ENCODE assay signal across 9 mouse cellular contexts in genomic region chr12:84774376-84774775, GRCm38 (mm10). TPM values are rescaled to one million over a fixed set of nuclear protein-coding genes. Genes with fewer than 3 reads are reported as not detected.
A peak's percentile ranks its signal among the peaks of the same experiment; 100 is the strongest.
DNase-seq lines count a peak whose midpoint lies in the region; ATAC-seq and TF ChIP-seq lines count a peak whose summit lies in the region.
"Had no signal": no experiment of that assay in that cellular context is flagged by ENCODE, and none has a peak within 500 bp of the region (broad histone marks: within the 10 kb centered on the region; RNA-seq: fewer than 3 reads in every experiment).

No protein-coding gene starts in this region.

- peaks cover 48% of the 10 kb centered on the region for H3K4me1 ChIP-seq in megakaryocyte, embryonic 14.5 days
- H3K4me1 ChIP-seq in limb, embryonic 14.5 days (ENCODE audit: control insufficient read depth, insufficient read depth, low read length): peaks cover 13% of the 10 kb centered on the region

- WGBS in limb, embryonic 14.5 days: 84% methylated on average over 6 of the region's 6 CpGs

- H3K4me2 ChIP-seq in limb, embryonic 14.5 days (replicated peaks; ENCODE audit: low read depth, low read length, severe bottlenecking): peak overlapping the region; percentile 82; the same call in 1 of the 2 replicates

- H3K9ac ChIP-seq in limb, embryonic 14.5 days (ENCODE audit: low read depth, low read length, severe bottlenecking): no peak overlapping the region

- no peak for ATAC-seq in megakaryocyte, adult 5-6 weeks (ENCODE audit: poor library complexity, severe bottlenecking)
- no peak for ATAC-seq in limb, embryonic 14.5 days (ENCODE audit: low FRiP score, low read depth)

- peaks cover 30% of the 10 kb centered on the region for H3K36me3 ChIP-seq in megakaryocyte, embryonic 14.5 days (replicated peaks; ENCODE audit: low read length)
- H3K36me3 ChIP-seq in limb, embryonic 14.5 days (ENCODE audit: control insufficient read depth, insufficient read depth, low read length): peaks cover 8% of the 10 kb centered on the region; the same call in 1 of the 2 replicates

- H3K9me3 ChIP-seq in megakaryocyte, embryonic 14.5 days: no peaks in the 10 kb centered on the region
- no peaks in the 10 kb centered on the region for H3K9me3 ChIP-seq in limb, embryonic 14.5 days (ENCODE audit: control insufficient read depth, low read length)

- intact Hi-C loops in left cerebral cortex, postnatal 14 days (cut with DNase I): no loop called here
- intact Hi-C loops in left cerebral cortex, postnatal 4 days (cut with DNase I): no loop called here

- no peaks in the 10 kb centered on the region for H3K27me3 ChIP-seq in megakaryocyte, embryonic 14.5 days (replicated peaks)
- H3K27me3 ChIP-seq in limb, embryonic 14.5 days (ENCODE audit: control insufficient read depth, insufficient read depth, low read length): no peaks in the 10 kb centered on the region

- peak; percentile 78 for DNase-seq in adrenal gland, adult 2 months
- no peak for DNase-seq in adrenal gland, postnatal 4 days (ENCODE audit: low spot score in 2 of 2)
- DNase-seq in limb, embryonic 14.5 days (ENCODE audit: low spot score): no peak
- peak; percentile 52 to 63 for DNase-seq in spleen, postnatal 10 days (ENCODE audit: low spot score in 2 of 2)
- no peak for DNase-seq in left cerebral cortex, postnatal 14 days (ENCODE audit: low spot score in 2 of 2)
- no peak for DNase-seq in left cerebral cortex, postnatal 4 days
- DNase-seq: kidney, postnatal 4 days had no signal

- no peak overlapping the region for H3K27ac ChIP-seq in limb, embryonic 14.5 days (replicated peaks; ENCODE audit: low read depth, low read length)

- TF ChIP-seq POLR2A in limb, embryonic 14.5 days (IDR thresholded peaks at IDR 0.05; ENCODE audit: borderline replicate concordance, extremely low read depth, insufficient read depth, insufficient read length): no peak

- H3K4me3 ChIP-seq in megakaryocyte, embryonic 14.5 days (replicated peaks): peak overlapping the region; percentile 98
- no peak overlapping the region for H3K4me3 ChIP-seq in limb, embryonic 14.5 days (replicated peaks; ENCODE audit: low read length)

RNA-seq across cellular contexts. Expression of gene Isca2, which starts 1.3 kb away (rescaled TPM):
- 10 to 100 TPM; 76.0 to 80.8 TPM for total RNA-seq in adrenal gland, adult 2 months (2021)
- polyA plus RNA-seq in adrenal gland, adult 2 months (2012; rRNA removed): 42.1 and 54.5 TPM in 2 replicates
- total RNA-seq in adrenal gland, postnatal 4 days (2021): 10 to 100 TPM; 68.3 to 77.9 TPM
- polyA plus RNA-seq in megakaryocyte, embryonic 14.5 days (2012; ENCODE audit: insufficient read depth, low replicate concordance): 35.5 and 39.1 TPM in 2 replicates
- 88.9 and 93.6 TPM in 2 replicates for total RNA-seq in megakaryocyte, adult 5-6 weeks (2015)
- total RNA-seq in megakaryocyte, adult 5-6 weeks (2017): 43.9 and 45.8 TPM in 2 replicates
- 108 TPM in 2 replicates for polyA plus RNA-seq in limb, embryonic 14.5 days (2012; rRNA removed)
- polyA plus RNA-seq in limb, embryonic 14.5 days (2014; fragmentation: Nextera tagmentation; extraction: Ambion mirVana): 138 and 145 TPM in 2 replicates
- total RNA-seq in left cerebral cortex, postnatal 14 days (2021): 10 to 100 TPM; 55.3 to 61.8 TPM
- total RNA-seq in left cerebral cortex, postnatal 4 days (2021): 10 to 100 TPM; 40.8 to 43.3 TPM

RNA-seq across cellular contexts. Expression of gene Npc2, which starts 1.4 kb away (rescaled TPM):
- total RNA-seq in adrenal gland, adult 2 months (2021): 100 to 1,000 TPM in 1 of 2 experiments, 10 to 100 TPM in 1; 85.4 to 100 TPM
- 126 and 165 TPM in 2 replicates for polyA plus RNA-seq in adrenal gland, adult 2 months (2012; rRNA removed)
- total RNA-seq in adrenal gland, postnatal 4 days (2021): 10 to 100 TPM; 74.7 to 75.6 TPM
- 34.2 and 286 TPM in 2 replicates for polyA plus RNA-seq in megakaryocyte, embryonic 14.5 days (2012; ENCODE audit: insufficient read depth, low replicate concordance)
- 269 and 281 TPM in 2 replicates for total RNA-seq in megakaryocyte, adult 5-6 weeks (2015)
- 190 and 192 TPM in 2 replicates for total RNA-seq in megakaryocyte, adult 5-6 weeks (2017)
- polyA plus RNA-seq in limb, embryonic 14.5 days (2012; rRNA removed): 76.2 and 87.7 TPM in 2 replicates
- polyA plus RNA-seq in limb, embryonic 14.5 days (2014; fragmentation: Nextera tagmentation; extraction: Ambion mirVana): 65.1 and 73.4 TPM in 2 replicates
- 10 to 100 TPM; 28.7 to 30.5 TPM for total RNA-seq in left cerebral cortex, postnatal 14 days (2021)
- 10 to 100 TPM; 35.4 to 35.7 TPM for total RNA-seq in left cerebral cortex, postnatal 4 days (2021)

Comparison
In these comparisons a context has a peak if more than half of its experiments do, and no peak if none do; other contexts are left out.
1. DNase-seq: peak in adrenal gland, adult 2 months (single experiment) and spleen, postnatal 10 days (2 of 2); none in adrenal gland, postnatal 4 days (0 of 2), limb, embryonic 14.5 days (single experiment), left cerebral cortex, postnatal 14 days (0 of 2) and left cerebral cortex, postnatal 4 days (single experiment).